Mouse (Mus musculus) c-Kit-positive CD71-positive TER-119-positive erythroid progenitor cells, embryonic 14.5 days (primary cell): ENCODE data around the gene Cd109.
A peak's percentile ranks its signal among the peaks of the same experiment; 100 is the strongest.

Source experiments
- DNase-seq: peaks from one replicate; pipeline ENCODE4 v3.0.0-alpha.2; 2013; ENCODE audit warnings: low spot score

Gene Cd109

GRCm38 (mm10) chr9:78641386-78641785 lies 26.0 kb downstream of the Cd109 start:
- no peak for DNase-seq

GRCm38 (mm10) chr9:78646008-78646777 lies 30.8 kb downstream of the Cd109 start:
- DNase-seq = peak; percentile 53

- DNase-seq = no peak
Measured at GRCm38 (mm10) chr9:78648641-78649040, 33.3 kb downstream of the Cd109 start.

- no peak for DNase-seq
Measured at GRCm38 (mm10) chr9:78649398-78649797, 34.1 kb downstream of the Cd109 start.

- DNase-seq = no peak
Measured at GRCm38 (mm10) chr9:78657564-78657963, 42.2 kb downstream of the Cd109 start.

- DNase-seq = no peak
Measured at GRCm38 (mm10) chr9:78671446-78671985, 56.2 kb downstream of the Cd109 start.

- peak; percentile 51 for DNase-seq
Measured at GRCm38 (mm10) chr9:78700691-78701090, 85.3 kb downstream of the Cd109 start.

- no peak for DNase-seq
Measured at GRCm38 (mm10) chr9:78702509-78703239, 87.3 kb downstream of the Cd109 start.

- DNase-seq = no peak
Measured at GRCm38 (mm10) chr9:78720888-78721798, 105.8 kb downstream of the Cd109 start.

GRCm38 (mm10) chr9:78731931-78732330 lies 116.6 kb downstream of the Cd109 start:
- no peak for DNase-seq

- no peak for DNase-seq
Measured at GRCm38 (mm10) chr9:78735519-78735918, 120.2 kb downstream of the Cd109 start.

GRCm38 (mm10) chr9:78742012-78742411 lies 126.7 kb downstream of the Cd109 start:
- DNase-seq = no peak

- DNase-seq = no peak
Measured at GRCm38 (mm10) chr9:78750246-78750645, 134.9 kb downstream of the Cd109 start.
